Mouse (Mus musculus): ENCODE results near the gene Trem3.

GRCm38 (mm10) chr17:48215429-48215828 lies 32.1 kb upstream of the Trem3 start:
- TF ChIP-seq CTCF (IDR thresholded peaks at IDR 0.05; ENCODE audit: extremely low read depth, insufficient read length, insufficient replicate concordance, low read depth, low read length) (no peak), POLR2A (IDR thresholded peaks at IDR 0.05; ENCODE audit: low read depth, low read length) (no peak)

Data from small intestine, adult 2 months (tissue).